Mouse (Mus musculus): ENCODE data around the gene Helb. TPM values are rescaled to one million over a fixed set of nuclear protein-coding genes. Genes with fewer than 3 reads are reported as not detected.

Helb gene
- polyA plus RNA-seq, 1 experiment: 1.0 TPM

GRCm38 (mm10) chr10:120100806-120101205 lies 12.0 kb downstream of the Helb start:
- Histone ChIP-seq H3K9me3 (ENCODE audit: control insufficient read depth, low read length) (no peaks in the 10 kb centered on the region), H3K36me3 (ENCODE audit: control insufficient read depth) (peaks cover 95% of the 10 kb centered on the region), H3K27me3 (ENCODE audit: control insufficient read depth) (no peaks in the 10 kb centered on the region), H3K4me1 (ENCODE audit: control insufficient read depth) (peaks cover 2% of the 10 kb centered on the region), H3K4me3 (replicated peaks) (no peak overlapping the region)
- TF ChIP-seq GATA1 (IDR thresholded peaks at IDR 0.05; ENCODE audit: low read length) (no peak), TAL1 (IDR thresholded peaks at IDR 0.05; ENCODE audit: low read length) (no peak)

DNA sequence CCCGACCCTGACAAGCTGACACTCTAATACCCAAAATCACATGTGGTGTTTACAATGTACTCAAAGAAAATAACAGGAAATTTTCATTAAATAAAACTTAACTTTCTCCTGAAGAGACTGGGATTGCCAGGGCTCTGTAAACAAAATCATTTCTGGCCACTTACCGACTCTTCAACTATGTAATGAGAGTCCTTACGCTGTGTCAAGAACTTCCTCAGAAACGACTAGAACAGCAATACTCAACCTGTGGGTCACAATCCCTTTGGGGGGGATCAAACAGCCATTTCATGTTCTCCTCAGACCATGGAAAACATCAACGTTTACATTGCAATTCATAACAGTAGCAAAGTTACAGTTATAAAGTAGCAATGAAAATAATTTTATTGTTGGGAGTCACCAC lies 15.2 kb downstream of the Helb start:
- Histone ChIP-seq H3K36me3 (ENCODE audit: control insufficient read depth) (peaks cover 96% of the 10 kb centered on the region), H3K4me1 (ENCODE audit: control insufficient read depth) (peaks cover 2% of the 10 kb centered on the region), H3K9me3 (ENCODE audit: control insufficient read depth, low read length) (no peaks in the 10 kb centered on the region), H3K27me3 (ENCODE audit: control insufficient read depth) (no peaks in the 10 kb centered on the region), H3K4me3 (replicated peaks) (no peak overlapping the region)
- TF ChIP-seq TAL1 (IDR thresholded peaks at IDR 0.05; ENCODE audit: low read length) (no peak), GATA1 (IDR thresholded peaks at IDR 0.05; ENCODE audit: low read length) (no peak)

DNA sequence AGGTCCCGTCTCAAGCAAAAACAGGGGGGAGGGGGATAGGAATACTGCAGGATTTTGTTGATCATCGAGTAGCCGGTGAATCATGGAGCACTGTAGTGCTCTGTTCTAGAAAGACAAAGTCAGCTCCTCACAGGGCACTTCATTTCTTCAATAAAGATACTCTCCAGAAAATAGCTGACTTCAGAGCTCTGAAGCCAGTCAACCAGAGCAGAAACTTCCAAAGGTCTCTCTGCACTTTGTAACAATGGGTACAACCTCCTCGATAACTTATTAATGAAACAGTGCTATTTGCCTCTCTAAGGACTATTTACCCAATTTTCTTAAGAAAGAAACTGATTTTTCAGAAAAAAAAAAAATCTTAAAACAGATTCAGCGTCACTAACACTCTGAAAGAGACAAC lies 17.1 kb downstream of the Helb start:
- Histone ChIP-seq H3K4me3 (replicated peaks) (no peak overlapping the region), H3K9me3 (ENCODE audit: control insufficient read depth, low read length) (no peaks in the 10 kb centered on the region), H3K27me3 (ENCODE audit: control insufficient read depth) (no peaks in the 10 kb centered on the region), H3K4me1 (ENCODE audit: control insufficient read depth) (no peaks in the 10 kb centered on the region), H3K36me3 (ENCODE audit: control insufficient read depth) (peaks cover 96% of the 10 kb centered on the region)
- no peak for TF ChIP-seq TAL1 (IDR thresholded peaks at IDR 0.05; ENCODE audit: low read length)
- TF ChIP-seq GATA1 (IDR thresholded peaks at IDR 0.05; ENCODE audit: low read length): no peak

DNA sequence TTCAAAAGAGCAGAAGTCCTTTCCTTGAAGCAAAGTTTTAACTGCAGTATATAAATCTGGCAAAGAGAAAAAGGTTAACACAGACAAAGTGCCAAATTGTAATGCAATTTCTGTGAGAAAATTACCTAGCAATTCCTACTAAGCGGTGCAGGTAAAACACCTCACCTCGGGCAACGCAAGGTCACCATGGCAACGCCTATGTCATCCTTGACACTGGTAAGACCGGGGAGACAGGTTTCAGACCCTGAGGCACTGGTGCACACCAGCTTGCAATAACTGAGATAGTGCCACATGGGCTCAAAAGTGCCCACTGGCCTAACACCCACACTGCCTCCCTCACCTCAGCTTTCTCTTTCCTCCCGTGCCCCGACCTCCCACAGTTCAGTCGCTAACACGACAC lies 17.7 kb downstream of the Helb start:
- H3K36me3 ChIP-seq (ENCODE audit: control insufficient read depth): peaks cover 94% of the 10 kb centered on the region
- H3K4me3 ChIP-seq (replicated peaks): no peak overlapping the region
- no peaks in the 10 kb centered on the region for H3K9me3 ChIP-seq (ENCODE audit: control insufficient read depth, low read length)
- no peaks in the 10 kb centered on the region for H3K27me3 ChIP-seq (ENCODE audit: control insufficient read depth)
- TF ChIP-seq TAL1 (IDR thresholded peaks at IDR 0.05; ENCODE audit: low read length) (no peak), GATA1 (IDR thresholded peaks at IDR 0.05; ENCODE audit: low read length) (no peak)
- H3K4me1 ChIP-seq (ENCODE audit: control insufficient read depth): no peaks in the 10 kb centered on the region

GRCm38 (mm10) chr10:120092548-120092947 lies 20.2 kb downstream of the Helb start:
- TF ChIP-seq GATA1 (IDR thresholded peaks at IDR 0.05; ENCODE audit: low read length) (no peak), TAL1 (IDR thresholded peaks at IDR 0.05; ENCODE audit: low read length) (no peak)
- peaks cover 96% of the 10 kb centered on the region for H3K36me3 ChIP-seq (ENCODE audit: control insufficient read depth)

DNA sequence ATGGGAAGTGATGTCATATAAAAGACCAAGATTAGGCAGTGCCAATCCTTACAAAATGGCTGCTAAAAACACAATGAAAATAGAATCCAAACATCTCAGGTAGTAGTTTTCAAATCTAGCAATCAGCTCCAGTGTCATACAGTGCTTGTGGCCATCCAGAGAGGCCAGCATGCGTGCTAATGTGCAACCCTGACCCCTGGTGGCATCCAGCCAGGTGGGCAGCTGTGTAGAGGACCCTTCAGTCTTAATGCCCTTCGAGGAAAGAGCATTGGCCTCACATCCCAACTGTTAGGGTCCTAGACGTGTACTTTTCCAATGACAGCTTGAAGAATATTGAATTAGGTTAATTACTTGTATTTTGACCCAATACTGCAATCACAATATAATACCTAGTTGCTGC lies 34.9 kb downstream of the Helb start:
- Histone ChIP-seq H3K4me3 (replicated peaks) (no peak overlapping the region), H3K36me3 (ENCODE audit: control insufficient read depth) (peaks cover 9% of the 10 kb centered on the region), H3K27me3 (ENCODE audit: control insufficient read depth) (no peaks in the 10 kb centered on the region), H3K4me1 (ENCODE audit: control insufficient read depth) (no peaks in the 10 kb centered on the region), H3K9me3 (ENCODE audit: control insufficient read depth, low read length) (no peaks in the 10 kb centered on the region)
- TF ChIP-seq GATA1 (IDR thresholded peaks at IDR 0.05; ENCODE audit: low read length) (no peak), TAL1 (IDR thresholded peaks at IDR 0.05; ENCODE audit: low read length) (no peak)

More at GRCm38 (mm10) chr10:120092548-120092947, 20.2 kb downstream of the Helb start:
- no peaks in the 10 kb centered on the region for H3K27me3 ChIP-seq (ENCODE audit: control insufficient read depth)
- no peak overlapping the region for H3K4me3 ChIP-seq (replicated peaks)
- no peaks in the 10 kb centered on the region for H3K9me3 ChIP-seq (ENCODE audit: control insufficient read depth, low read length)
- H3K4me1 ChIP-seq (ENCODE audit: control insufficient read depth): no peaks in the 10 kb centered on the region

DNA sequence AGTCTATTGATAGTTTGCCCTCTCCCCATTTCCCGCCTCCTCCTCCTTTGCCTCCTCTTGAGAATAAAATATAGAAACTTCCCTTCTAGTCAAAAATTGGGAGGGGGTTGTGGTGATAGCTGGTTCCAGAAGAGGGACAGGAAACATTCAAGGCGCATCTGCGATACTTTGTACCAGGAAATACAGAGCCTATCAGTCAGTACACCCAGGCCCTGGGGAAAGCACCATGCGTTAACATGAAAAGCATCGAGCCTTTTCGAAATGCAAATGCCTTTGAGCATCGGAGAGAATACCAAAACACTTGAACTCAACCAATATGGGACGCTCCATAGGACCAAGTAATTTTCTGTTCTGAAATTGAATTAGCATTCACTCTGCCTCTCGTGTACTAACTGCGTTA lies 46.5 kb downstream of the Helb start:
- Histone ChIP-seq H3K27me3 (ENCODE audit: control insufficient read depth) (no peaks in the 10 kb centered on the region), H3K36me3 (ENCODE audit: control insufficient read depth) (no peaks in the 10 kb centered on the region), H3K4me1 (ENCODE audit: control insufficient read depth) (no peaks in the 10 kb centered on the region), H3K4me3 (replicated peaks) (no peak overlapping the region), H3K9me3 (ENCODE audit: control insufficient read depth, low read length) (no peaks in the 10 kb centered on the region; the same call in 1 of the 2 replicates)
- TF ChIP-seq GATA1 (IDR thresholded peaks at IDR 0.05; ENCODE audit: low read length): no peak
- no peak for TF ChIP-seq TAL1 (IDR thresholded peaks at IDR 0.05; ENCODE audit: low read length)

GRCm38 (mm10) chr10:120064424-120064823 lies 48.4 kb downstream of the Helb start:
- no peak overlapping the region for H3K4me3 ChIP-seq (replicated peaks)
- TF ChIP-seq TAL1 (IDR thresholded peaks at IDR 0.05; ENCODE audit: low read length): no peak
- no peak for TF ChIP-seq GATA1 (IDR thresholded peaks at IDR 0.05; ENCODE audit: low read length)

GRCm38 (mm10) chr10:120061238-120062130 lies 51.3 kb downstream of the Helb start:
- no peaks in the 10 kb centered on the region for H3K27me3 ChIP-seq (ENCODE audit: control insufficient read depth)
- TF ChIP-seq TAL1 (IDR thresholded peaks at IDR 0.05; ENCODE audit: low read length) (no peak), GATA1 (IDR thresholded peaks at IDR 0.05; ENCODE audit: low read length) (no peak)
- no peak overlapping the region for H3K4me3 ChIP-seq (replicated peaks)
- peaks cover 12% of the 10 kb centered on the region for H3K9me3 ChIP-seq (ENCODE audit: control insufficient read depth, low read length)
- H3K4me1 ChIP-seq (ENCODE audit: control insufficient read depth): no peaks in the 10 kb centered on the region
- no peaks in the 10 kb centered on the region for H3K36me3 ChIP-seq (ENCODE audit: control insufficient read depth)

More at GRCm38 (mm10) chr10:120064424-120064823, 48.4 kb downstream of the Helb start:
- H3K4me1 ChIP-seq (ENCODE audit: control insufficient read depth): no peaks in the 10 kb centered on the region
- no peaks in the 10 kb centered on the region for H3K27me3 ChIP-seq (ENCODE audit: control insufficient read depth)
- no peaks in the 10 kb centered on the region; the same call in 1 of the 2 replicates for H3K9me3 ChIP-seq (ENCODE audit: control insufficient read depth, low read length)
- no peaks in the 10 kb centered on the region for H3K36me3 ChIP-seq (ENCODE audit: control insufficient read depth)

Data from erythroblast, embryonic 14.5 days (primary cell).